ENCODE assay signal across 9 mouse cellular contexts in the genomic region with DNA sequence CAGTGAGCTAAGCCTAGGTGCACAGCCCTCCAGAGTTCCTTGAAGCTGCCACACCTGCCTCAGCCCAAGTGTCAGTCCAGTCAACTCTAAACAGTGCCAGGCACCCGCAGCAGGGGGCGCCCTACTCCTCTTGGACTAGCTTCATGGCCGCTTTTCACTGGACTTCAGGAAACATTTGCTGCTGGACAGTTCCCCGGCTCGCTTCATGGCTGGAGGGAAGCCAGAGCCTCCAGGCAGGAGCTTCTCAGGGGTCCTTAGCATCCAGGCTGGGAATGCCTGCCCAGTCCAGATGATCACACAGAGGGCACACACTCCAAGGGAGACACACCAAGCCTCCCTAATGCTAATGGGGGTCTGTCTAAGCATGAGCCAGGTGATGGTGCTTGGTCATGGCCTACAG. TPM values are rescaled to one million over a fixed set of nuclear protein-coding genes. Genes with fewer than 3 reads are reported as not detected.
DNase-seq lines count a peak whose midpoint lies in the region; ATAC-seq lines count a peak whose summit lies in the region.
"Had no signal": no experiment of that assay in that cellular context is flagged by ENCODE, and none has a peak within 500 bp of the region (broad histone marks: within the 10 kb centered on the region; RNA-seq: fewer than 3 reads in every experiment).

No protein-coding gene starts in this region.

- no peak overlapping the region for H3K4me2 ChIP-seq in embryonic facial prominence, embryonic 11.5 days (ENCODE audit: low read depth, low read length)
- H3K4me2 ChIP-seq: heart, embryonic 13.5 days had no signal

- no peak overlapping the region for H3K27ac ChIP-seq in embryonic facial prominence, embryonic 11.5 days (replicated peaks; ENCODE audit: low read depth, low read length)
- H3K27ac ChIP-seq: heart, embryonic 13.5 days had no signal

- intact Hi-C loops in heart, postnatal 14 days (cut with DNase I) = loop anchor here (1.0 to 10.0 kb wide), 4 partner anchors 164 to 421 kb away; no protein-coding TSS in a partner anchor

- H3K27me3 ChIP-seq in embryonic facial prominence, embryonic 11.5 days (ENCODE audit: control insufficient read depth, insufficient read depth, low read length) = no peaks in the 10 kb centered on the region

- no peak overlapping the region for H3K9ac ChIP-seq in embryonic facial prominence, embryonic 11.5 days (replicated peaks; ENCODE audit: low read length)
- H3K9ac ChIP-seq: heart, embryonic 13.5 days had no signal

- peak; percentile 57 for ATAC-seq in embryonic facial prominence, embryonic 11.5 days (replicated peaks; ENCODE audit: insufficient number of reproducible peaks, low FRiP score, low TSS enrichment, low read depth)
- no peak for ATAC-seq in inflammation-experienced regulatory T-cells, adult 6 months

- WGBS in embryonic facial prominence, embryonic 11.5 days = 3% methylated on average over 5 of the region's 5 CpGs

- peak; percentile 82 for DNase-seq in ES-CJ7 (ENCODE audit: low read depth, low spot score)
- DNase-seq in adrenal gland, postnatal 14 days = peak; percentile 93
- DNase-seq in embryonic facial prominence, embryonic 11.5 days (ENCODE audit: low spot score) = peak; percentile 91
- peak; percentile 85 to 92 for DNase-seq in heart, postnatal 14 days
- DNase-seq in layer of hippocampus, adult 8-10 months (ENCODE audit: low spot score in 2 of 2) = peak; percentile 37 to 62
- peak; percentile 92 for DNase-seq in lung, postnatal 36 days
- peak; percentile 80 for DNase-seq in right cerebral cortex, postnatal 4 days

- no peaks in the 10 kb centered on the region for H3K36me3 ChIP-seq in embryonic facial prominence, embryonic 11.5 days (replicated peaks; ENCODE audit: control insufficient read depth, insufficient read depth, low read depth, low read length)

- H3K4me3 ChIP-seq in embryonic facial prominence, embryonic 11.5 days (ENCODE audit: low read depth, low read length) = no peak overlapping the region
- H3K4me3 ChIP-seq: heart, embryonic 13.5 days had no signal

- H3K4me1 ChIP-seq in embryonic facial prominence, embryonic 11.5 days (ENCODE audit: control insufficient read depth, insufficient read depth, low read length) = no peaks in the 10 kb centered on the region

- H3K9me3 ChIP-seq in embryonic facial prominence, embryonic 11.5 days (replicated peaks; ENCODE audit: control insufficient read depth, low read length) = no peaks in the 10 kb centered on the region
- H3K9me3 ChIP-seq: heart, embryonic 13.5 days had no signal

RNA-seq across cellular contexts. Expression of a gene that starts 51.1 kb away (rescaled TPM):
- 30.4 and 32.8 TPM in 2 replicates for total RNA-seq in adrenal gland, postnatal 14 days (2021)
- polyA plus RNA-seq in embryonic facial prominence, embryonic 11.5 days (2014; fragmentation: Nextera tagmentation; extraction: Ambion mirVana) = 26.8 and 28.4 TPM in 2 replicates
- 10 to 100 TPM; 21.4 to 22.4 TPM for total RNA-seq in heart, postnatal 14 days (2021)
- 10 to 100 TPM; 39.5 to 51.0 (median 45.9) TPM for total RNA-seq in layer of hippocampus, adult 8-10 months (2022)
- 10 to 100 TPM; 12.7 to 20.8 (median 14.7) TPM for polyA plus RNA-seq in inflammation-experienced regulatory T-cells, adult 6 months (2017; shearing (Covaris generic))
